Mouse (Mus musculus): ENCODE results near the gene Ntm.

DNA sequence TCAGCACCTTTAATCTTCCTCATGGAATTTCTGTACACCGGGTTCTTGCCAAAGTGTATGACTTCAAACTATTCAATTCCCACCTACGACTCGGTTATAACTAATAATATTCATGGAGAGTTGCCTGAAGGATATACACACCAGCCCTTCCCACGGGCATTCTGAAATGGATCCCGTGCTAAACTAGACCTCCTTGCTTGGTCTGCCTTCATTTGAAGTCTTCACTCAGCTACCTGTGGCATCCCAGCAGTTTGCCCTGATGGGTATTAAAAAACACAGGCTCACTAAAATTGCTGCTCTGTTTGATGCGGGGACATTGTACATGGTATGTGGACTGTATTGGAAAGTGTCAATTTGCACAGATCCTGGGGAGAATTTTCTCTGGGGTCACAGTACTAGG lies 950.4 kb downstream of the Ntm start:
- no peak for TF ChIP-seq POLR2A (IDR thresholded peaks at IDR 0.05; ENCODE audit: insufficient read length, low read depth)
- TF ChIP-seq E2F4 (IDR thresholded peaks at IDR 0.05; ENCODE audit: insufficient read depth) = no peak
- no peak for TF ChIP-seq MAX (IDR thresholded peaks at IDR 0.05; ENCODE audit: low read depth)
- TF ChIP-seq MYOD1 (IDR thresholded peaks at IDR 0.05; ENCODE audit: control insufficient read depth in 1 of 3, insufficient read length in 2 of 3, low read depth in 2 of 3) = no peak
- no peak for TF ChIP-seq POLR2AphosphoS2 (IDR thresholded peaks at IDR 0.05; ENCODE audit: insufficient read length, low read depth)
- TF ChIP-seq TCF12 (IDR thresholded peaks at IDR 0.05; ENCODE audit: insufficient read depth, poor library complexity, severe bottlenecking) = no peak
- no peak for TF ChIP-seq TCF3 (IDR thresholded peaks at IDR 0.05; ENCODE audit: insufficient read length, low read depth)
- no peak for TF ChIP-seq SRF (IDR thresholded peaks at IDR 0.05; ENCODE audit: control insufficient read depth, insufficient read length, low read depth)
- no peak for TF ChIP-seq MYOG (IDR thresholded peaks at IDR 0.05; ENCODE audit: control insufficient read depth in 1 of 3, insufficient read depth in 1 of 3, insufficient read length in 2 of 3, low read depth in 2 of 3)
- no peak for TF ChIP-seq USF1 (IDR thresholded peaks at IDR 0.05; ENCODE audit: low read depth)
- no peak for TF ChIP-seq CEBPB (IDR thresholded peaks at IDR 0.05; ENCODE audit: insufficient read depth, poor library complexity, severe bottlenecking)
- TF ChIP-seq REST (IDR thresholded peaks at IDR 0.05; ENCODE audit: insufficient read depth, insufficient read length) = no peak
